Mouse (Mus musculus) central nervous system, embryonic 11.5 days (tissue): ENCODE data around the gene Oog2. TPM values are rescaled to one million over a fixed set of nuclear protein-coding genes. Genes with fewer than 3 reads are reported as not detected.

Experiments
- polyA plus RNA-seq: library from polyadenylated mRNA; depleted of rRNA; stranded (reverse); fragments of >200 nt; gene quantifications from 2 replicates; pipeline ENCODE4 v1.2.3, GENCODE M21; 2012; rRNA removed

The Oog2 gene
- not detected in 2 replicates for polyA plus RNA-seq

DNA sequence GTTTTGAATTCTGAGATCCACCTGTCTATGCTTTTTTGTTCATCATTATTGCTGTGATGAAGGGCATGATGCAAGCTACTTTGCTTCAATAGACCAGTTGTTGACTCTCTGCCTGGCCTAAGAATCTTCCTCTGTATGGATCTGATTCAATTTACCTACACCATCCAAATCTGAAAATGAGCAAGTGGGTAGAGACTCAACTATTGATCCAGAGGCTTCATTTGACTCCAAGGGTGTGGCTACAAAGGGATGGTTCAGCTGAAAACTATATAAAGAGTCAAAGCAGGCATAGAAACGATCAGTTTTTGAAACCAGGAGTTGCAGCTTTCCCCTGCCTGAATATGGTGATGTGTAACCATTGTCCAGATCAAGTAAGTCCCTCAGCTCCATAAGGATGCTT, at the start of gene Oog2:
Gene Oog2, plus strand, starts transcription at position 301 of the 400 bp plus-strand sequence.

DNA sequence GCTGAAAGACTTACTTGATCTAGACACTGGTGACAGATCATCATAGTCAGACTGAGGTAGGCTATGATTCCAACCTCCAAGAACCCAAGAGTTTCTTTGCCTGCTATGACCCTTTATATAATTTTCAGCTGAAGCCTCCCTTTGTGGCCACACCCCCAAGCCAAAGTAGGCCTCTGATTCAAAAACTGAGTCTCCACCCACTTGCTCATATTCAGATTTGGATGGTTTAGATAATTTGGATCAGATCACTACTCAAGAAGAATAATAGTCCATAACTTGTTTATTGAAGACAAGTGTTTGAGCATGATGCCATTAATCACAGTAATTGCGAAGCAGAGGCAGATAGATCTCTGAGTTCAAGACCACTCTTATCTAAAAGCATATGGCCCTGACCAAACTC, 28.0 kb upstream of the Oog2 start, which contains the start of gene Oog3:
Gene Oog3, minus strand, starts transcription at position 101 of the 400 bp plus-strand sequence.

DNA sequence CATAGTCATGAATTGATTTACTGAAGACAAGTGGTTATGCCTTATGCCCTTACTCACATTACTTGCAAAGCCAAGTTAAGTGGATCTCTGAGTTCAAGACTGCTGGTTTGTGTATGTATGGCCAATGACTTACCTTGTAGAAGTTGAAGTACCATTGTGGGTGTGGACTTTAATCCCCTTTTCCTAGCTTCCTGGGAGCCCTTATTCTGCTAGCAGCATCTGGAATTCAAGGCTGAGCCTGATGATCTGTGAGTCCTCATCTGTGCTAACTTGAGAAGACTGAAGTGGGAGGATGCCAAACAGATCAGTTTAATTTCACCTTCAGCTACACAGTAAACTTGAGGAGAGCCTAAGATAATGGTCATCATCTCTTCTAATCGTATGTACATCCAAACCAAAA, 22.7 kb downstream of the Oog2 start, which contains the start of gene C87977:
Gene C87977, minus strand, starts transcription at position 101 of the 400 bp plus-strand sequence.

Other genes with a start within 250 kb of the Oog2 start
- gene Pramef25, start 239.7 kb upstream of the Oog2 start, polyA plus RNA-seq, result not detected in 2 replicates
- not detected in 2 replicates for gene Gm13101, start 223.8 kb upstream of the Oog2 start, polyA plus RNA-seq
- gene Pramef17, start 196.3 kb upstream of the Oog2 start, polyA plus RNA-seq, result not detected in 2 replicates
- gene Pramel4, start 131.6 kb upstream of the Oog2 start, polyA plus RNA-seq, result not detected in 2 replicates
- gene Gm13102, start 84.2 kb upstream of the Oog2 start, polyA plus RNA-seq, result not detected in 2 replicates
- not detected in 2 replicates for gene Oog3, start 28.1 kb upstream of the Oog2 start, polyA plus RNA-seq
- gene C87977, start 22.6 kb downstream of the Oog2 start, polyA plus RNA-seq, result not detected in 2 replicates
- gene Pramel5, start 89.8 kb downstream of the Oog2 start, polyA plus RNA-seq, result not detected in 2 replicates
- gene Gm13128, start 139.5 kb downstream of the Oog2 start, polyA plus RNA-seq, result not detected in 2 replicates
- gene Gm13119, start 167.2 kb downstream of the Oog2 start, polyA plus RNA-seq, result not detected in 2 replicates
- gene Pramef20, start 187.2 kb downstream of the Oog2 start, polyA plus RNA-seq, result not detected in 2 replicates
- gene Pramef12, start 217.7 kb downstream of the Oog2 start, polyA plus RNA-seq, result 0.11 and 0.13 TPM in 2 replicates
- not detected in 2 replicates for gene 1700012P22Rik, start 248.1 kb downstream of the Oog2 start, polyA plus RNA-seq